Mouse (Mus musculus): ENCODE measurements around the gene Trmt2a. TPM values are rescaled to one million over a fixed set of nuclear protein-coding genes. Genes with fewer than 3 reads are reported as not detected.

The Trmt2a gene
- polyA plus RNA-seq, 1 experiment = 23.5 TPM

DNA sequence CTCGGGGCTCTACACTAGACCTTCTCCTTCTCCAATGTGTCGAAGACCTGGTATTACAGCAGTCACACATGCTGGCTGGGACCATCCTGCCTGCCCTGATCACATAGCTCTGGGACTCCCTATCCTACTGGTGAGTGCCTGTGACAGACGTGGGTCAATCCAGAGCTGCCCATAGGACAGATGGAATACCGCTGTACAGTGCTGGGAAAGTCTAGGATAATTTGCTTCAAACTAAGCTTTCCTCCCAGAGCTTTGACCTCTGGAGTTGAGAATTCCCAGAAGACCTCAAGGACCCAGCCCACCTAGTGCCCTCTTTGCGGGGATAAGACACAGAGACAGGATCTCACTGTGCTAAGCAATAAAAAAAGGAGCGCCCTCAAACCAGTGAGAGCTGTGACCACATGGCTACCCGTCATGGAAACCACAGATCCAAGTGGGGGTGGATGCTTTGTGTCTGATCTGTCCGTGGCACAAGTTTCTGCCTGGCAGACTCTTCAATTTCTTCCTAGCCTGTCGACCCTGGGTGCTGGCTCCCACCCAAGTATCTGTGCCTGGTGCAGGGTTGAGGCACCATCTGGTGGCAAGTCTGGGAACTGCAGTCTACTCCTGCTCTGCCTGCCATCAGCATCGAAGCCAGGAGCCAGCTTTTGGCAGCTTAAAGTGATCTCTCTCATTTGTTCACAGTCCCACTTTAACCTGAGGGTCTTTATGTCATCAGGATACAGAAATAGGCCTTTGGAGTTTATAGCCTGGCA, 36.9 kb upstream of the Trmt2a start:
- peaks cover 4% of the 10 kb centered on the region; the same call in 1 of the 2 replicates for H3K4me1 ChIP-seq (ENCODE audit: control insufficient read depth, insufficient read depth, low read length)
- H3K4me3 ChIP-seq (ENCODE audit: control insufficient read depth, low read depth, low read length) = peak overlapping the region; percentile 73
- peak; percentile 97 for TF ChIP-seq CTCF (IDR thresholded peaks at IDR 0.05; ENCODE audit: control insufficient read depth, insufficient read depth, insufficient replicate concordance, low read depth, low read length)
- no peak for TF ChIP-seq POLR2A (IDR thresholded peaks at IDR 0.05; ENCODE audit: control insufficient read depth, low read depth, low read length)
- H3K27ac ChIP-seq (ENCODE audit: control insufficient read depth, insufficient read depth, low read depth, low read length) = no peak overlapping the region
- H3K27me3 ChIP-seq (ENCODE audit: control insufficient read depth, insufficient read depth, low read length) = no peaks in the 10 kb centered on the region
- no peaks in the 10 kb centered on the region for H3K36me3 ChIP-seq (ENCODE audit: control insufficient read depth, insufficient read depth, low read length)

DNA sequence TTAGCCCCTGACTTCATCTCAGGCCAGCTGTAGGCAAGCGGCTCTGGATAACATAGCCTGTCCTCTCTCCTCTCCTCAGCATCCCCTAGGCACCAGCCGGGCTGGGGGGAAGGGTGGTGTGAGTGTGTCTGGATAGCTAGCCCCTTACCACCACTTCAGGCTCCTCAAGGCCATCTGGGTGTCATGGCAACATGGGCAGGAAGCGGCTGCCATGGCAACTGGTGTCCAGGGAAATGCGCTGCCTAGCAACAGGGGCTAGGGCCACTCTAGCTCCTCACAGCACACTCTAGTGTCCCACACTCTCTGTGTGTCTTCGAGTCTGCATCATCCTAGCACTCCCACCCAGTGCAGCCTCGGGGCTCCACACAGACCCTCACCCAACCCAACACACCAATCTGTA, 34.8 kb upstream of the Trmt2a start:
- TF ChIP-seq CTCF (IDR thresholded peaks at IDR 0.05; ENCODE audit: control insufficient read depth, insufficient read depth, insufficient replicate concordance, low read depth, low read length) = 0 out of 2 replicates have a peak, but pooled peaks have one; percentile 16
- TF ChIP-seq POLR2A (IDR thresholded peaks at IDR 0.05; ENCODE audit: control insufficient read depth, low read depth, low read length) = peak; percentile 68; the same call in 1 of the 2 replicates
- H3K4me3 ChIP-seq (ENCODE audit: control insufficient read depth, low read depth, low read length) = peak overlapping the region; percentile 90
- H3K4me1 ChIP-seq (ENCODE audit: control insufficient read depth, insufficient read depth, low read length) = peaks cover 4% of the 10 kb centered on the region; the same call in 1 of the 2 replicates
- H3K27ac ChIP-seq (ENCODE audit: control insufficient read depth, insufficient read depth, low read depth, low read length) = no peak overlapping the region
- H3K36me3 ChIP-seq (ENCODE audit: control insufficient read depth, insufficient read depth, low read length) = no peaks in the 10 kb centered on the region
- no peaks in the 10 kb centered on the region for H3K27me3 ChIP-seq (ENCODE audit: control insufficient read depth, insufficient read depth, low read length)

DNA sequence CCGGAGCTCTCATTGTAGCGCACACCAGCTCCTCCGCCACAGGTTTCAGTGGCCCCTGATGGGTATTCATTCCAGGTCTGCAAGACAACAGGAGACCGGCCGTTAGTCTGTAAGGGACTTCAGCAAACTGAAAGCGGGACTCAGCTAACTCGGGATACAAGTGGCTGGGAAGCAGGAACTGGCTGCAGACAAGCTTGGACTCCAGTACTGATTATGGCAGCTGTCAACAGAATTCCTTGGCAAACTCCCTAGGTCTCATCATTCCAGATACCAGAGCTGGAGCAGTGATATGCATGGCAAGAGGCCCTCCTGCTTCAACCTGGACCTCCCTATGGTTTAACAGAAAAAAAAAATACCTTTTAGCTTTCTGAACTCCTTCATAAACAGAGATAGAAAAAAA, 33.6 kb upstream of the Trmt2a start:
- peaks cover 4% of the 10 kb centered on the region; the same call in 1 of the 2 replicates for H3K4me1 ChIP-seq (ENCODE audit: control insufficient read depth, insufficient read depth, low read length)
- no peaks in the 10 kb centered on the region for H3K27me3 ChIP-seq (ENCODE audit: control insufficient read depth, insufficient read depth, low read length)
- no peaks in the 10 kb centered on the region for H3K36me3 ChIP-seq (ENCODE audit: control insufficient read depth, insufficient read depth, low read length)
- TF ChIP-seq CTCF (IDR thresholded peaks at IDR 0.05; ENCODE audit: control insufficient read depth, insufficient read depth, insufficient replicate concordance, low read depth, low read length) (no peak), POLR2A (IDR thresholded peaks at IDR 0.05; ENCODE audit: control insufficient read depth, low read depth, low read length) (no peak)
- H3K4me3 ChIP-seq (ENCODE audit: control insufficient read depth, low read depth, low read length) = peak overlapping the region; percentile 90
- H3K27ac ChIP-seq (ENCODE audit: control insufficient read depth, insufficient read depth, low read depth, low read length) = no peak overlapping the region

DNA sequence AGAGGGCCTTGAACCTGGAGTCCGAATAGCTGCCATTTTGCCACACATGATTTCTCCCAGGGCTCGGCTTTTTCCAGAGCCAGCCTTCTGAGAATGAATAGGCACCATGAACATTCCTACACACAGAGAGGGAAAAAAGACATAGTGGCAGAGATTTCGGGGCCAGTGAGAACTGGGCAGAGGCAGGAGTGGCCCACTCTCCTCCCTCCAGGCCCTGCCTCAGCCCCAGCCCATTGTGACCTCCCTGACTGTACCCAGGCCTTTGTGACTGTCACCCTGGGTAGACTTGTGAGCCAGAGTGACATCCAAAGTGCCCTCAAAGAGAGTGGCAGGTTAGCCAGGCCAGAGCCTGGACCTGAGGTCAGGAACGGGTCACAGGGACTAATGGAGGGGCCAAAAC, 30.9 kb upstream of the Trmt2a start, which contains the start of gene Ccdc188:
Ccdc188 (plus strand) TSS at position 301 of the 400 bp plus-strand sequence.
- peaks cover 4% of the 10 kb centered on the region; the same call in 1 of the 2 replicates for H3K4me1 ChIP-seq (ENCODE audit: control insufficient read depth, insufficient read depth, low read length)
- peak within 1 kb of the TSS; percentile 74 for H3K4me3 ChIP-seq (ENCODE audit: control insufficient read depth, low read depth, low read length)
- TF ChIP-seq CTCF (IDR thresholded peaks at IDR 0.05; ENCODE audit: control insufficient read depth, insufficient read depth, insufficient replicate concordance, low read depth, low read length) = no peak
- TF ChIP-seq POLR2A (IDR thresholded peaks at IDR 0.05; ENCODE audit: control insufficient read depth, low read depth, low read length) = peak; percentile 18; the same call in 1 of the 2 replicates
- H3K36me3 ChIP-seq (ENCODE audit: control insufficient read depth, insufficient read depth, low read length) = no peaks in the 10 kb centered on the region
- no peaks in the 10 kb centered on the region for H3K27me3 ChIP-seq (ENCODE audit: control insufficient read depth, insufficient read depth, low read length)
- H3K27ac ChIP-seq (ENCODE audit: control insufficient read depth, insufficient read depth, low read depth, low read length) = peak within 1 kb of the TSS; percentile 41

DNA sequence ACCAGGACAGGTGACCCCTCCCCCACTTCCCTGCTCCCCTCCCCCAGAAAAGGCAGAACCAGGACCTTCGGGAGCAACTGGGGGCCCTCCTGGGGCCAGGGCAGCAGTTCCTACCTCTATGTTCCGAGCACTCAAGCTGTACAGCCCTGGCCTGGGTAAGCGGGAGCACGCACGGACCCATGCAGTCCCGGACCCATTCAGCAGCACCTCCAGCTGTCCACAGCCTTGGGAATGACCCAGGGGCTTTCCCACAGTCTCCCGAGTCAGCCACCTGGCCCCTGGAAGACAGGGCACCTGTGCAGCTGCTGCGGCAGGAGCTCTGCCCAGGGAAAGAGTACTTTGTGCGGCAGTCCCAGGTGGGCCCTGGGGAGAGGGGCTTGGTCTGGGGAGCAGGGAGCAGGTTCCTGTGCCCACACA, 29.9 kb upstream of the Trmt2a start:
- TF ChIP-seq CTCF (IDR thresholded peaks at IDR 0.05; ENCODE audit: control insufficient read depth, insufficient read depth, insufficient replicate concordance, low read depth, low read length) (no peak), POLR2A (IDR thresholded peaks at IDR 0.05; ENCODE audit: control insufficient read depth, low read depth, low read length) (peak; percentile 17; the same call in 1 of the 2 replicates)
- Histone ChIP-seq H3K36me3 (ENCODE audit: control insufficient read depth, insufficient read depth, low read length) (no peaks in the 10 kb centered on the region), H3K27me3 (ENCODE audit: control insufficient read depth, insufficient read depth, low read length) (no peaks in the 10 kb centered on the region), H3K27ac (ENCODE audit: control insufficient read depth, insufficient read depth, low read depth, low read length) (no peak overlapping the region; the same call in 1 of the 2 replicates), H3K4me3 (ENCODE audit: control insufficient read depth, low read depth, low read length) (peak overlapping the region; percentile 74), H3K4me1 (ENCODE audit: control insufficient read depth, insufficient read depth, low read length) (peaks cover 4% of the 10 kb centered on the region; the same call in 1 of the 2 replicates)

DNA sequence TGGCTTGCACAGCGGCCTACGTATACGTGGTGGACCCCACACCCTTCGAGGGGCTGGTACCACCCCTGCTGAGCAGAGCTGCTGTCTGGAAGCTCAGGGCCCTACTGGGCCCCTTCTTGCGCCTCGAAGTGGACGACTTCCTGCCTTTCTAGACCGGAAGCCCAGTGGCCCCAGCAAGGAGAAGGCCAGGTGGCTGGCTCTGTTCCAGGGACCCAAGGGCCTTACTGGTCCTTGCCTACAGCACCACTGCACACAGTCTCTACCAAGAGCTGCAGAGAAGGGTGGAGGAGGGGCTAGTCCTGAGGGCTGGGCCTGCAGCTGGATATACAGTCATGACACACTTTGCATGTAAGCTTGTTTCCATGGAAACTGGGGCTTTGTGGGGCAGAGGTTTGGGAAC, 28.5 kb upstream of the Trmt2a start:
- Histone ChIP-seq H3K27ac (ENCODE audit: control insufficient read depth, insufficient read depth, low read depth, low read length) (no peak overlapping the region), H3K27me3 (ENCODE audit: control insufficient read depth, insufficient read depth, low read length) (no peaks in the 10 kb centered on the region), H3K4me3 (ENCODE audit: control insufficient read depth, low read depth, low read length) (peak overlapping the region; percentile 8; the same call in 1 of the 2 replicates), H3K36me3 (ENCODE audit: control insufficient read depth, insufficient read depth, low read length) (no peaks in the 10 kb centered on the region), H3K4me1 (ENCODE audit: control insufficient read depth, insufficient read depth, low read length) (peaks cover 4% of the 10 kb centered on the region; the same call in 1 of the 2 replicates)
- no peak for TF ChIP-seq POLR2A (IDR thresholded peaks at IDR 0.05; ENCODE audit: control insufficient read depth, low read depth, low read length)
- TF ChIP-seq CTCF (IDR thresholded peaks at IDR 0.05; ENCODE audit: control insufficient read depth, insufficient read depth, insufficient replicate concordance, low read depth, low read length) = no peak

DNA sequence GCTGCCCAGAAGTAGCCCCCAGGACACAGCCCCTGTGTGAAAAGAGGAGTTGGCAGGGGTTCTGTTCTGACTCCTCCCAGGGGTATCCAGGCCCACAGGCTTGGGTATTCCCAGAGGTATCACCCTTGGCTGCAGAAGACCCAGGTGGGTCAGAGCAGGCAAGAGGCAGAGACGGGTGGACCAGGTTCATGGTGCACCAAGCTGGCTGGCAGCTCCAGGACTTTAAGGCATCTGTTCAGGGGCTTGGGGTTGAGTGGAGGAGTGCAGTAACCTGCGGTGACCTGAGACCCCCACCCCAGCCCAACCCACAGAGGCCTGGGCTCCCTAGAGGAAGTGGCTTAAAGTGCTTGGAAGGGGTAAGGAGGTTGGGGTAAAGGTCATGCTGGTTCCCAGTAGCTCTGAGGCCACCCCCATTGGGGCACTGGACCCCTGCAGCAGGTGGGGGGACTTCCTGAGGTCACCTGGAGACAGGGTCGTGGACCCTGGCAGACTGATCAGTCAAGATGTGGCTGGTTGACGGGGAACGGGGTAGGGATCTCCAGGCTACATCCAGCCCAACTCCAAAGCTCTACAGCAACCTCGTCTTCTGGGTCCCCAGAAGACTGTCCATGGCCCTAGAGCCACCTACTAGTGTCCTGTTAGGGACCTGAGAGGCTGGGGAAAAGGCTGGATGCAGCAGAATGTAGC, 27.5 kb upstream of the Trmt2a start:
- Histone ChIP-seq H3K4me1 (ENCODE audit: control insufficient read depth, insufficient read depth, low read length) (peaks cover 4% of the 10 kb centered on the region; the same call in 1 of the 2 replicates), H3K4me3 (ENCODE audit: control insufficient read depth, low read depth, low read length) (no peak overlapping the region), H3K36me3 (ENCODE audit: control insufficient read depth, insufficient read depth, low read length) (no peaks in the 10 kb centered on the region), H3K27me3 (ENCODE audit: control insufficient read depth, insufficient read depth, low read length) (no peaks in the 10 kb centered on the region), H3K27ac (ENCODE audit: control insufficient read depth, insufficient read depth, low read depth, low read length) (no peak overlapping the region)
- no peak for TF ChIP-seq POLR2A (IDR thresholded peaks at IDR 0.05; ENCODE audit: control insufficient read depth, low read depth, low read length)
- no peak for TF ChIP-seq CTCF (IDR thresholded peaks at IDR 0.05; ENCODE audit: control insufficient read depth, insufficient read depth, insufficient replicate concordance, low read depth, low read length)

Measured in testis, adult 2 months (tissue).